Mouse (Mus musculus) heart, adult 2 months (tissue): ENCODE data around the gene Sstr3.

Experiments
- CTCF ChIP-seq: fragments of 200-600 bp; IDR thresholded peaks from 2 replicates; pipeline ENCODE4 v1.8.1; 2022; ENCODE audit warnings: antibody characterized with exemption, mild to moderate bottlenecking, moderate library complexity
- POLR2A ChIP-seq: fragments of 200-500 bp; IDR thresholded peaks from 2 replicates; pipeline ENCODE4 v1.6.1; 2011; ENCODE audit warnings: mild to moderate bottlenecking, low read depth, low read length, control low read depth; ENCODE audit not compliant: insufficient read depth

GRCm38 (mm10) chr15:78524163-78524562 is 20.3 kb downstream of the Sstr3 start:
- TF ChIP-seq CTCF: no peak
- TF ChIP-seq POLR2A: no peak
